Mouse (Mus musculus) CH12.LX (cell line): ENCODE data around the gene Actr3. TPM values are rescaled to one million over a fixed set of nuclear protein-coding genes. Genes with fewer than 3 reads are reported as not detected.

Experiments used
- DNase-seq: peaks from one replicate; pipeline ENCODE4 v3.0.0-alpha.2; 2013; ENCODE audit errors: extremely low read depth
- H3K27ac ChIP-seq: 2 replicates; pipeline ENCODE4 v1.5.1; 2012; ENCODE audit warnings: low read depth, mild to moderate bottlenecking, control low read depth, moderate library complexity; ENCODE audit not compliant: insufficient read depth
- H3K27me3 ChIP-seq: replicated peaks from 2 replicates; pipeline ENCODE3; 2012; ENCODE audit warnings: inconsistent platforms
- H3K36me3 ChIP-seq, 2 experiments: replicated peaks in 1 of 2; 2 replicates each; pipeline versions ENCODE3 to v1.6.1; 2012; ENCODE audit warnings: inconsistent platforms in 1 of 2, low read length in 1 of 2, mild to moderate bottlenecking in 1 of 2, mixed read lengths in 1 of 2, moderate library complexity in 1 of 2; ENCODE audit not compliant: control insufficient read depth in 1 of 2, insufficient read depth in 1 of 2
- H3K4me1 ChIP-seq, 2 experiments: 2 replicates each; pipeline ENCODE4 v1.6.1; 2012; ENCODE audit warnings: inconsistent platforms in 1 of 2, moderate library complexity in 1 of 2; ENCODE audit not compliant: insufficient read depth in 2 of 2, control insufficient read depth in 1 of 2
- H3K4me2 ChIP-seq: 2 replicates; pipeline ENCODE4 v1.6.1; 2012; ENCODE audit warnings: low read depth, mild to moderate bottlenecking, control low read depth; ENCODE audit not compliant: poor library complexity, insufficient read depth, severe bottlenecking
- H3K4me3 ChIP-seq, 3 experiments: fragments of 150-350 bp in 1 of 3; sonication (generic) in 1 of 3; replicated peaks in 1 of 3; 2 replicates each; pipeline versions ENCODE3 to v1.5.1; 2011 to 2012; ENCODE audit warnings: low read depth in 2 of 3, low read length in 2 of 3, mild to moderate bottlenecking in 2 of 3, moderate library complexity in 2 of 3, control low read depth in 1 of 3, improper control_type of control experiment in 1 of 3, inconsistent platforms in 1 of 3, mixed read lengths in 1 of 3; ENCODE audit not compliant: poor library complexity in 1 of 3
- H3K79me2 ChIP-seq: replicated peaks from 2 replicates; pipeline ENCODE4 v1.6.1; 2012; ENCODE audit warnings: mild to moderate bottlenecking, moderate library complexity; ENCODE audit not compliant: control insufficient read depth, poor library complexity, insufficient read depth, severe bottlenecking; ENCODE audit errors: extremely low read depth
- H3K9ac ChIP-seq: 2 replicates; pipeline ENCODE4 v1.6.1; 2012; ENCODE audit warnings: low read depth, mild to moderate bottlenecking, control low read depth, moderate library complexity; ENCODE audit not compliant: insufficient read depth
- H3K9me3 ChIP-seq: replicated peaks from 2 replicates; pipeline ENCODE3; 2012; ENCODE audit warnings: low read length, inconsistent platforms, mixed read lengths
- BHLHE40 ChIP-seq: IDR thresholded peaks from 2 replicates; pipeline ENCODE4 v1.6.1; 2011; ENCODE audit warnings: mild to moderate bottlenecking, low read depth, low read length, improper control_type of control experiment
- CHD1 ChIP-seq: IDR thresholded peaks from 2 replicates; pipeline ENCODE4 v1.6.1; 2012; ENCODE audit warnings: low read depth, low read length, improper control_type of control experiment, inconsistent platforms
- CHD2 ChIP-seq: IDR thresholded peaks from 2 replicates; pipeline ENCODE4 v1.6.1; 2011; ENCODE audit warnings: low read length, improper control_type of control experiment
- EP300 ChIP-seq: IDR thresholded peaks from 2 replicates; pipeline ENCODE4 v1.6.1; 2011; ENCODE audit warnings: low read length, improper control_type of control experiment
- GABPA ChIP-seq: IDR thresholded peaks from 2 replicates; pipeline ENCODE4 v1.6.1; 2012; ENCODE audit warnings: low read depth, low read length, improper control_type of control experiment, inconsistent platforms; ENCODE audit not compliant: insufficient replicate concordance
- HCFC1 ChIP-seq: IDR thresholded peaks from 2 replicates; pipeline ENCODE4 v1.6.1; 2012; ENCODE audit warnings: low read depth, mild to moderate bottlenecking, inconsistent platforms, low read length, improper control_type of control experiment
- JUN ChIP-seq: IDR thresholded peaks from 2 replicates; pipeline ENCODE4 v1.6.1; 2011; ENCODE audit warnings: low read depth, mild to moderate bottlenecking, low read length, improper control_type of control experiment, moderate library complexity; ENCODE audit not compliant: insufficient read depth
- JUND ChIP-seq: conservative IDR thresholded peaks from 2 replicates; pipeline ENCODE4 v1.6.1; 2011; ENCODE audit warnings: low read depth, low read length, improper control_type of control experiment
- KAT2A ChIP-seq: IDR thresholded peaks from 2 replicates; pipeline ENCODE4 v1.6.1; 2012; ENCODE audit warnings: low read length, improper control_type of control experiment, inconsistent platforms; ENCODE audit not compliant: insufficient replicate concordance
- MAZ ChIP-seq: IDR thresholded peaks from 2 replicates; pipeline ENCODE4 v1.6.1; 2012; ENCODE audit warnings: low read depth, mild to moderate bottlenecking, inconsistent platforms, low read length, improper control_type of control experiment, moderate library complexity
- MEF2A ChIP-seq: IDR thresholded peaks from 2 replicates; pipeline ENCODE4 v1.6.1; 2014; ENCODE audit warnings: low read depth, mild to moderate bottlenecking, inconsistent platforms, low read length, improper control_type of control experiment, borderline replicate concordance
- MYC ChIP-seq: IDR thresholded peaks from 2 replicates; pipeline ENCODE4 v1.6.1; 2011; ENCODE audit warnings: low read depth, mild to moderate bottlenecking, improper control_type of control experiment, low read length
- NELFE ChIP-seq: IDR thresholded peaks from 2 replicates; pipeline ENCODE4 v1.6.1; 2011; ENCODE audit warnings: low read depth, low read length, improper control_type of control experiment
- NRF1 ChIP-seq: IDR thresholded peaks from 2 replicates; pipeline ENCODE4 v1.6.1; 2014; ENCODE audit warnings: low read depth, mild to moderate bottlenecking, inconsistent platforms, low read length, improper control_type of control experiment, moderate library complexity
- POLR2A ChIP-seq: IDR thresholded peaks from 2 replicates; pipeline ENCODE4 v1.6.1; 2011; ENCODE audit warnings: low read depth, mild to moderate bottlenecking, improper control_type of control experiment, low read length
- RAD21 ChIP-seq: IDR thresholded peaks from 2 replicates; pipeline ENCODE4 v1.6.1; 2011; ENCODE audit warnings: low read depth, mild to moderate bottlenecking, low read length, improper control_type of control experiment, moderate library complexity
- RCOR1 ChIP-seq: conservative IDR thresholded peaks from 2 replicates; pipeline ENCODE4 v1.6.1; 2012; ENCODE audit warnings: low read depth, mild to moderate bottlenecking, inconsistent platforms, low read length, improper control_type of control experiment
- TBP ChIP-seq: conservative IDR thresholded peaks from 2 replicates; pipeline ENCODE4 v1.6.1; 2011; ENCODE audit warnings: low read depth, low read length, improper control_type of control experiment
- UBTF ChIP-seq: IDR thresholded peaks from 2 replicates; pipeline ENCODE4 v1.6.1; 2012; ENCODE audit warnings: low read depth, mild to moderate bottlenecking, inconsistent platforms, low read length, improper control_type of control experiment, moderate library complexity
- USF1 ChIP-seq: IDR thresholded peaks from 2 replicates; pipeline ENCODE4 v1.6.1; 2014; ENCODE audit warnings: low read depth, mild to moderate bottlenecking, inconsistent platforms, low read length, improper control_type of control experiment
- USF2 ChIP-seq: conservative IDR thresholded peaks from 2 replicates; pipeline ENCODE4 v1.6.1; 2011; ENCODE audit warnings: low read depth, low read length, improper control_type of control experiment
- ZMIZ1 ChIP-seq: IDR thresholded peaks from 2 replicates; pipeline ENCODE4 v1.6.1; 2012; ENCODE audit warnings: low read depth, mild to moderate bottlenecking, inconsistent platforms, low read length, improper control_type of control experiment
- ZNF384 ChIP-seq: IDR thresholded peaks from 2 replicates; pipeline ENCODE4 v1.6.1; 2012; ENCODE audit warnings: low read depth, low read length, improper control_type of control experiment, inconsistent platforms
- dilution Hi-C: fragments of 300-500 bp; cut with MboI; formaldehyde crosslinking; loops from 2 replicates; pipeline ENCODE4 v1.14.3; 2020; ENCODE audit warnings: low sequenced_read_pairs; ENCODE audit not compliant: extremely low pct_unique_long_range_greater_than_20kb, extremely low pct_ligation_motif_present
- in situ Hi-C: fragments of 300-500 bp; cut with MboI; formaldehyde crosslinking; loops from 3 replicates; pipeline ENCODE4 v1.14.3; 2019; ENCODE audit warnings: low sequenced_read_pairs, low pct_ligation_motif_present, low pct_unique_long_range_greater_than_20kb, mixed read lengths
- polyA plus RNA-seq: library from polyadenylated mRNA; unstranded; fragments of >175 nt; gene quantifications from 2 replicates; pipeline ENCODE4 v1.2.1, GENCODE M21; 2012; ENCODE audit warnings: low read depth; ENCODE audit not compliant: insufficient read length
- total RNA-seq, 2 experiments: library from RNA; depleted of rRNA; stranded (reverse); fragments of 300-350 nt in 1 of 2; fragments of >200 nt in 1 of 2; gene quantifications; 2 replicates each; pipeline ENCODE4 v1.2.3; 2012 to 2014

Gene Actr3
- total and polyA plus RNA-seq, 3 experiments = 176 to 513 (median 374) TPM

- TF ChIP-seq KAT2A (no peak), MYC (peak; percentile 84; the same call in 1 of the 2 replicates), RCOR1 (0 out of 2 replicates have a peak, but pooled peaks have one; percentile 49), RAD21 (no peak; the same call in 1 of the 2 replicates), USF2 (no peak), ZNF384 (no peak), NELFE (peak; percentile 45; the same call in 1 of the 2 replicates), EP300 (peak; percentile 77), MAZ (peak; percentile 81; the same call in 1 of the 2 replicates), UBTF (no peak), MEF2A (peak; percentile 69), CHD1 (peak; percentile 26; the same call in 1 of the 2 replicates), BHLHE40 (peak; percentile 81), JUND (0 out of 2 replicates have a peak, but pooled peaks have one; percentile 7), JUN (no peak), POLR2A (peak; percentile 60), GABPA (no peak), HCFC1 (0 out of 2 replicates have a peak, but pooled peaks have one; percentile 21)
- TF ChIP-seq, all 38 proteins: peak for 22
Observed at GRCm38 (mm10) chr1:125437927-125438326, 2.4 kb upstream of the Actr3 start (continued).

DNA sequence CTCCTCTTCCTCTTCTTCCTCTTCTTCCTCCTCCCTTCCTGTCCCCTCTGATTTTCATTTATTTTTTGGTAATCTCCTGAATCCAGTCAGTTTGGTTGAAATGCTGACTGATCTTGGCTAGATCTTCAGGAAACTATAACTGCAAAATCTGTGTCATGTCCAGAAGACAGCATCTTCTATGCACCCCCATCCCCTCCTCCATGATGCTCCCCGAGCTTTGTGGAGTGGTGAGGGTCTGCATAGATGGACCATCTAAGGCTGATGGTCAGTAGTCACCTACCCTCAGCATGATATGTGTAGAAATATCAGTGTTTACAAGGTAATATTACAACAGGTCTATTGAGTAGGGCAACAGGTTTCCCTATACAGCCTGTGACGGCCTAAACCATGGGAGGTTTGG, 1.6 kb upstream of the Actr3 start:
- no peaks in the 10 kb centered on the region for H3K9me3 ChIP-seq
- H3K4me2 ChIP-seq = peak overlapping the region; percentile 47
- no peaks in the 10 kb centered on the region for H3K27me3 ChIP-seq
- peak overlapping the region; percentile 77; the same call in 1 of the 2 replicates for H3K9ac ChIP-seq
- no peaks in the 10 kb centered on the region for H3K36me3 ChIP-seq
- H3K79me2 ChIP-seq = peaks cover 26% of the 10 kb centered on the region
- H3K4me1 ChIP-seq = peaks cover 23 to 48% of the 10 kb centered on the region in 2 experiments
- in situ Hi-C loops = loop anchor here (5.0 to 10.0 kb wide), 2 partner anchors 35 to 128 kb away; partner anchors contain the start of gene Slc35f5
- no peak for DNase-seq
- peak overlapping the region in 1 of 3 experiments; percentile 5 for H3K4me3 ChIP-seq
- TF ChIP-seq CHD2 (no peak), UBTF (no peak), GABPA (no peak), MYC (no peak), BHLHE40 (no peak), RAD21 (no peak), TBP (no peak), USF1 (no peak), EP300 (no peak), KAT2A (no peak), JUN (no peak), NRF1 (no peak), JUND (no peak), ZMIZ1 (no peak; the same call in 1 of the 2 replicates), ZNF384 (no peak)
- dilution Hi-C loops = no loop called here
- peak overlapping the region; percentile 63 for H3K27ac ChIP-seq
